Mouse (Mus musculus) mature B cell (primary cell): ENCODE results near the gene Ropn1l.

Source experiments
- in situ Hi-C: fragments of 300-500 bp; cut with MboI; formaldehyde crosslinking; loops from 2 replicates; pipeline ENCODE4 v1.14.3; 2019

The Ropn1l gene

GRCm38 (mm10) chr15:31442698-31443097 is 10.8 kb downstream of the Ropn1l start:
- in situ Hi-C loops, result no loop called here

- in situ Hi-C loops, result no loop called here
Measured at GRCm38 (mm10) chr15:31441996-31442395, 11.5 kb downstream of the Ropn1l start.

GRCm38 (mm10) chr15:31436811-31437210 is 16.7 kb downstream of the Ropn1l start:
- in situ Hi-C loops, result no loop called here

GRCm38 (mm10) chr15:31436083-31436482 is 17.5 kb downstream of the Ropn1l start:
- in situ Hi-C loops, result no loop called here

GRCm38 (mm10) chr15:31433768-31434167 is 19.8 kb downstream of the Ropn1l start:
- in situ Hi-C loops, result no loop called here

- in situ Hi-C loops, result no loop called here
Measured at GRCm38 (mm10) chr15:31431847-31432246, 21.7 kb downstream of the Ropn1l start.

GRCm38 (mm10) chr15:31430014-31430413 is 23.5 kb downstream of the Ropn1l start:
- in situ Hi-C loops, result no loop called here

- in situ Hi-C loops, result loop anchor here (5.0 kb wide), 1 partner anchor 122 kb away; no protein-coding TSS in a partner anchor
Measured at GRCm38 (mm10) chr15:31429429-31429828, 24.1 kb downstream of the Ropn1l start.

GRCm38 (mm10) chr15:31428571-31428970 is 25.0 kb downstream of the Ropn1l start:
- in situ Hi-C loops, result loop anchor here (5.0 kb wide), 1 partner anchor 121 kb away; no protein-coding TSS in a partner anchor

GRCm38 (mm10) chr15:31427390-31427789 is 26.1 kb downstream of the Ropn1l start:
- in situ Hi-C loops, result loop anchor here (5.0 kb wide), 1 partner anchor 120 kb away; no protein-coding TSS in a partner anchor

- in situ Hi-C loops, result loop anchor here (5.0 kb wide), 1 partner anchor 119 kb away; no protein-coding TSS in a partner anchor
Measured at GRCm38 (mm10) chr15:31426066-31426706, 27.4 kb downstream of the Ropn1l start.

GRCm38 (mm10) chr15:31422649-31423369 is 30.7 kb downstream of the Ropn1l start:
- in situ Hi-C loops, result no loop called here

- in situ Hi-C loops, result no loop called here
Measured at GRCm38 (mm10) chr15:31419037-31419436, 34.5 kb downstream of the Ropn1l start.

GRCm38 (mm10) chr15:31418686-31419024 is 34.9 kb downstream of the Ropn1l start:
- in situ Hi-C loops, result no loop called here

GRCm38 (mm10) chr15:31417796-31418685 is 35.5 kb downstream of the Ropn1l start:
- in situ Hi-C loops, result no loop called here

GRCm38 (mm10) chr15:31417409-31417795 is 36.1 kb downstream of the Ropn1l start:
- in situ Hi-C loops, result no loop called here

- in situ Hi-C loops, result no loop called here
Measured at GRCm38 (mm10) chr15:31415181-31415580, 38.4 kb downstream of the Ropn1l start.

- in situ Hi-C loops, result no loop called here
Measured at GRCm38 (mm10) chr15:31414179-31414898, 39.2 kb downstream of the Ropn1l start.

GRCm38 (mm10) chr15:31413662-31414061 is 39.9 kb downstream of the Ropn1l start:
- in situ Hi-C loops, result no loop called here

GRCm38 (mm10) chr15:31412933-31413332 is 40.6 kb downstream of the Ropn1l start:
- in situ Hi-C loops, result no loop called here

- in situ Hi-C loops, result no loop called here
Measured at GRCm38 (mm10) chr15:31412436-31412835, 41.1 kb downstream of the Ropn1l start.

GRCm38 (mm10) chr15:31407490-31407889 is 46.0 kb downstream of the Ropn1l start:
- in situ Hi-C loops, result no loop called here
